Mouse (Mus musculus) limb, embryonic 13.5 days (tissue): ENCODE measurements around the gene Scd3. TPM values are rescaled to one million over a fixed set of nuclear protein-coding genes. Genes with fewer than 3 reads are reported as not detected.

ENCODE experiments used
- ATAC-seq: fragments of 200-750 bp; cut with Nextera tagmentation; 2 replicates; pipeline ENCODE4 v1.8.0; 2017; ENCODE audit warnings: low read depth, moderate number of reproducible peaks, moderate TSS enrichment; ENCODE audit not compliant: low FRiP score
- H3K27ac ChIP-seq: fragments of 300-500 bp; sonication (generic); 2 replicates; pipeline ENCODE4 v1.5.1; 2015; ENCODE audit warnings: inconsistent platforms, mild to moderate bottlenecking, moderate library complexity
- H3K27me3 ChIP-seq: fragments of 300-500 bp; sonication (generic); 2 replicates; pipeline ENCODE4 v1.6.1; 2015; ENCODE audit warnings: mild to moderate bottlenecking, inconsistent platforms
- H3K36me3 ChIP-seq: fragments of 300-500 bp; sonication (generic); 2 replicates; pipeline ENCODE4 v1.6.1; 2015; ENCODE audit warnings: inconsistent platforms, mild to moderate bottlenecking, moderate library complexity
- H3K4me1 ChIP-seq: fragments of 300-500 bp; sonication (generic); 2 replicates; pipeline ENCODE4 v1.6.1; 2015; ENCODE audit warnings: inconsistent platforms
- H3K4me2 ChIP-seq: fragments of 300-500 bp; sonication (generic); replicated peaks from 2 replicates; pipeline ENCODE4 v1.6.1; 2015; ENCODE audit warnings: inconsistent platforms, mild to moderate bottlenecking, moderate library complexity
- H3K4me3 ChIP-seq: fragments of 300-500 bp; sonication (generic); 2 replicates; pipeline ENCODE4 v1.5.1; 2015; ENCODE audit warnings: moderate library complexity, mild to moderate bottlenecking, inconsistent platforms
- H3K9ac ChIP-seq: fragments of 300-500 bp; sonication (generic); 2 replicates; pipeline ENCODE4 v1.6.1; 2015; ENCODE audit warnings: mild to moderate bottlenecking, inconsistent platforms
- H3K9me3 ChIP-seq: fragments of 300-500 bp; sonication (generic); 2 replicates; pipeline ENCODE4 v1.6.1; 2016; ENCODE audit warnings: inconsistent platforms
- WGBS: fragments of 180-500 bp; shearing (Covaris S2); methylation state at CpG from one replicate; pipeline ENCODE4 v1.1.7; 2015; 5-methylcytosine and 5-hydroxymethylcytosine counted together
- polyA plus RNA-seq: library from polyadenylated mRNA; unstranded; fragments of >200 nt; fragmentation: Nextera tagmentation; extraction: Ambion mirVana; gene quantifications from 2 replicates; pipeline ENCODE4 v1.2.1, GENCODE M21; 2015

Gene Scd3
- not detected in 2 replicates for polyA plus RNA-seq

GRCm38 (mm10) chr19:44203015-44203564 is at the start of gene Scd3:
TSS of gene Scd3 (plus strand) at chr19:44203269.
- H3K4me1 ChIP-seq: no peaks in the 10 kb centered on the region
- H3K27ac ChIP-seq: no peak within 1 kb of the TSS
- 90% methylated on average over 9 of the region's 9 CpGs for WGBS
- no peak within 1 kb of the TSS for H3K4me3 ChIP-seq
- no peak within 1 kb of the TSS for H3K4me2 ChIP-seq
- H3K9me3 ChIP-seq: no peaks in the 10 kb centered on the region
- ATAC-seq: no peak
- no peak within 1 kb of the TSS for H3K9ac ChIP-seq
- no peaks in the 10 kb centered on the region for H3K27me3 ChIP-seq
- no peaks in the 10 kb centered on the region for H3K36me3 ChIP-seq

- ATAC-seq: no peak
- Histone ChIP-seq H3K9me3 (no peaks in the 10 kb centered on the region), H3K27me3 (peaks cover 53% of the 10 kb centered on the region), H3K4me3 (no peak overlapping the region), H3K9ac (no peak overlapping the region), H3K36me3 (no peaks in the 10 kb centered on the region), H3K4me1 (no peaks in the 10 kb centered on the region), H3K4me2 (no peak overlapping the region), H3K27ac (no peak overlapping the region)
- WGBS: 77% methylated on average over 5 of the region's 5 CpGs
Measured at GRCm38 (mm10) chr19:44153781-44154180, 49.3 kb upstream of the Scd3 start.

GRCm38 (mm10) chr19:44157005-44157404 is 46.1 kb upstream of the Scd3 start:
- Histone ChIP-seq H3K36me3 (no peaks in the 10 kb centered on the region), H3K27ac (no peak overlapping the region), H3K4me1 (no peaks in the 10 kb centered on the region), H3K9me3 (no peaks in the 10 kb centered on the region), H3K9ac (no peak overlapping the region), H3K27me3 (peaks cover 41% of the 10 kb centered on the region), H3K4me2 (no peak overlapping the region), H3K4me3 (no peak overlapping the region)
- 92% methylated on average over 10 of the region's 10 CpGs for WGBS
- no peak for ATAC-seq

GRCm38 (mm10) chr19:44159386-44159785 is 43.7 kb upstream of the Scd3 start:
- no peak overlapping the region for H3K4me3 ChIP-seq
- H3K36me3 ChIP-seq: no peaks in the 10 kb centered on the region
- no peaks in the 10 kb centered on the region for H3K9me3 ChIP-seq
- WGBS: 79% methylated on average over 3 of the region's 3 CpGs
- no peaks in the 10 kb centered on the region for H3K4me1 ChIP-seq
- no peak overlapping the region for H3K27ac ChIP-seq
- no peak overlapping the region for H3K9ac ChIP-seq
- H3K4me2 ChIP-seq: no peak overlapping the region
- no peak for ATAC-seq
- peaks cover 28% of the 10 kb centered on the region for H3K27me3 ChIP-seq

GRCm38 (mm10) chr19:44161515-44161914 is 41.6 kb upstream of the Scd3 start:
- Histone ChIP-seq H3K27me3 (peaks cover 10% of the 10 kb centered on the region; the same call in 1 of the 2 replicates), H3K9me3 (no peaks in the 10 kb centered on the region), H3K27ac (no peak overlapping the region), H3K4me3 (no peak overlapping the region), H3K9ac (no peak overlapping the region), H3K4me1 (no peaks in the 10 kb centered on the region), H3K4me2 (no peak overlapping the region), H3K36me3 (no peaks in the 10 kb centered on the region)
- no peak for ATAC-seq
- 15% methylated on average over 3 of the region's 3 CpGs for WGBS

GRCm38 (mm10) chr19:44174835-44175234 is 28.2 kb upstream of the Scd3 start:
- no peak overlapping the region for H3K9ac ChIP-seq
- no peaks in the 10 kb centered on the region for H3K36me3 ChIP-seq
- H3K4me1 ChIP-seq: no peaks in the 10 kb centered on the region
- peaks cover 15% of the 10 kb centered on the region; the same call in 1 of the 2 replicates for H3K9me3 ChIP-seq
- H3K4me2 ChIP-seq: no peak overlapping the region
- 64% methylated on average over 8 of the region's 8 CpGs for WGBS
- H3K27me3 ChIP-seq: no peaks in the 10 kb centered on the region
- no peak overlapping the region for H3K4me3 ChIP-seq
- no peak overlapping the region for H3K27ac ChIP-seq
- ATAC-seq: no peak

- H3K4me1 ChIP-seq: no peaks in the 10 kb centered on the region
- WGBS: 86% methylated on average over 3 of the region's 3 CpGs
- H3K27me3 ChIP-seq: no peaks in the 10 kb centered on the region
- H3K4me3 ChIP-seq: no peak overlapping the region
- H3K9ac ChIP-seq: no peak overlapping the region
- H3K36me3 ChIP-seq: no peaks in the 10 kb centered on the region
- no peak overlapping the region for H3K27ac ChIP-seq
- ATAC-seq: no peak
- peaks cover 15% of the 10 kb centered on the region; the same call in 1 of the 2 replicates for H3K9me3 ChIP-seq
- H3K4me2 ChIP-seq: no peak overlapping the region
Measured at GRCm38 (mm10) chr19:44176741-44177140, 26.3 kb upstream of the Scd3 start.

- Histone ChIP-seq H3K9ac (no peak overlapping the region), H3K4me3 (no peak overlapping the region), H3K27ac (no peak overlapping the region), H3K4me2 (no peak overlapping the region), H3K27me3 (no peaks in the 10 kb centered on the region), H3K36me3 (no peaks in the 10 kb centered on the region), H3K4me1 (no peaks in the 10 kb centered on the region), H3K9me3 (peaks cover 7% of the 10 kb centered on the region; the same call in 1 of the 2 replicates)
- WGBS: 78% methylated on average over 1 of the region's 1 CpGs
- no peak for ATAC-seq
Measured at GRCm38 (mm10) chr19:44180502-44180901, 22.6 kb upstream of the Scd3 start.

GRCm38 (mm10) chr19:44183968-44184367 is 19.1 kb upstream of the Scd3 start:
- WGBS: 65% methylated on average over 3 of the region's 3 CpGs
- ATAC-seq: no peak
- Histone ChIP-seq H3K4me1 (no peaks in the 10 kb centered on the region), H3K36me3 (no peaks in the 10 kb centered on the region), H3K27ac (no peak overlapping the region), H3K4me2 (no peak overlapping the region), H3K9ac (no peak overlapping the region), H3K9me3 (no peaks in the 10 kb centered on the region), H3K27me3 (no peaks in the 10 kb centered on the region), H3K4me3 (no peak overlapping the region)

- no peaks in the 10 kb centered on the region for H3K4me1 ChIP-seq
- no peak overlapping the region for H3K9ac ChIP-seq
- no peak overlapping the region for H3K27ac ChIP-seq
- no peaks in the 10 kb centered on the region for H3K9me3 ChIP-seq
- ATAC-seq: no peak
- H3K4me3 ChIP-seq: no peak overlapping the region
- H3K4me2 ChIP-seq: no peak overlapping the region
- 77% methylated on average over 4 of the region's 4 CpGs for WGBS
- no peaks in the 10 kb centered on the region for H3K36me3 ChIP-seq
- no peaks in the 10 kb centered on the region for H3K27me3 ChIP-seq
Measured at GRCm38 (mm10) chr19:44189056-44189455, 14.0 kb upstream of the Scd3 start.

GRCm38 (mm10) chr19:44192342-44192741 is 10.7 kb upstream of the Scd3 start, which contains the start of gene Pkd2l1:
TSS of gene Pkd2l1 (minus strand) at chr19:44192442.
- no peaks in the 10 kb centered on the region for H3K4me1 ChIP-seq
- H3K27me3 ChIP-seq: no peaks in the 10 kb centered on the region
- 66% methylated on average over 3 of the region's 3 CpGs for WGBS
- no peaks in the 10 kb centered on the region for H3K36me3 ChIP-seq
- no peak within 1 kb of the TSS for H3K4me3 ChIP-seq
- H3K9me3 ChIP-seq: no peaks in the 10 kb centered on the region
- H3K27ac ChIP-seq: no peak within 1 kb of the TSS
- no peak within 1 kb of the TSS; the same call in 1 of the 2 replicates for H3K9ac ChIP-seq
- no peak within 1 kb of the TSS for H3K4me2 ChIP-seq
- no peak for ATAC-seq

GRCm38 (mm10) chr19:44193906-44194305 is 9.2 kb upstream of the Scd3 start:
- H3K27ac ChIP-seq: no peak overlapping the region
- no peaks in the 10 kb centered on the region for H3K9me3 ChIP-seq
- H3K36me3 ChIP-seq: no peaks in the 10 kb centered on the region
- H3K9ac ChIP-seq: no peak overlapping the region
- no peak overlapping the region for H3K4me3 ChIP-seq
- no peak for ATAC-seq
- no peaks in the 10 kb centered on the region for H3K27me3 ChIP-seq
- 86% methylated on average over 7 of the region's 7 CpGs for WGBS
- H3K4me2 ChIP-seq: no peak overlapping the region
- no peaks in the 10 kb centered on the region for H3K4me1 ChIP-seq

- H3K4me2 ChIP-seq: no peak overlapping the region
- H3K27ac ChIP-seq: no peak overlapping the region
- ATAC-seq: no peak
- H3K4me1 ChIP-seq: no peaks in the 10 kb centered on the region
- no peaks in the 10 kb centered on the region for H3K27me3 ChIP-seq
- 20% methylated on average over 7 of the region's 7 CpGs for WGBS
- no peaks in the 10 kb centered on the region for H3K9me3 ChIP-seq
- no peak overlapping the region for H3K4me3 ChIP-seq
- no peak overlapping the region for H3K9ac ChIP-seq
- no peaks in the 10 kb centered on the region for H3K36me3 ChIP-seq
Measured at GRCm38 (mm10) chr19:44195138-44195537, 7.9 kb upstream of the Scd3 start.
